Mouse (Mus musculus) subcutaneous adipose tissue, adult 2 months (tissue): ENCODE data around the gene Isoc2a. TPM values are rescaled to one million over a fixed set of nuclear protein-coding genes. Genes with fewer than 3 reads are reported as not detected.

ENCODE experiments used
- polyA plus RNA-seq: library from polyadenylated mRNA; depleted of rRNA; stranded (reverse); fragments of >200 nt; gene quantifications from 2 replicates; pipeline ENCODE4 v1.2.3, GENCODE M21; 2012; ENCODE audit warnings: low replicate concordance; rRNA removed

Isoc2a gene
- 43.3 and 99.8 TPM in 2 replicates for polyA plus RNA-seq

GRCm38 (mm10) chr7:4876753-4877221 lies at the start of gene Isoc2a:
Isoc2a (plus strand) TSS chr7:4877153.

GRCm38 (mm10) chr7:4844245-4844916 lies 32.6 kb upstream of the Isoc2a start, which contains the start of gene Shisa7:
Shisa7 (minus strand) TSS chr7:4844696.

GRCm38 (mm10) chr7:4870133-4870532 lies 6.8 kb upstream of the Isoc2a start, which contains the start of gene Isoc2b:
Isoc2b (minus strand) TSS chr7:4870258.

GRCm38 (mm10) chr7:4906466-4906950 lies 29.6 kb downstream of the Isoc2a start, which contains the start of gene Gm36210:
Gm36210 (minus strand) TSS chr7:4906516.

GRCm38 (mm10) chr7:4915007-4915665 lies 38.2 kb downstream of the Isoc2a start, which contains the start of gene Zfp628:
Zfp628 (plus strand) TSS chr7:4915217.

GRCm38 (mm10) chr7:4921824-4922482 lies 45.0 kb downstream of the Isoc2a start, which contains the start of gene Nat14:
Nat14 (plus strand) TSS chr7:4922028.

GRCm38 (mm10) chr7:4925441-4926381 lies 48.8 kb downstream of the Isoc2a start, which contains the start of gene Ssc5d:
Ssc5d (plus strand) TSS chr7:4925785.

Other genes starting within 250 kb of the Isoc2a start
- 9.6 and 15.2 TPM in 2 replicates for gene Tmem86b, start 245.7 kb upstream of the Isoc2a start, polyA plus RNA-seq
- gene Ppp6r1, start 218.1 kb upstream of the Isoc2a start, polyA plus RNA-seq = 77.9 and 140 TPM in 2 replicates
- 36.3 and 51.8 TPM in 2 replicates for gene Hspbp1, start 192.1 kb upstream of the Isoc2a start, polyA plus RNA-seq
- 2.8 and 14.9 TPM in 2 replicates for gene Brsk1, start 186.5 kb upstream of the Isoc2a start, polyA plus RNA-seq
- 1.5 and 1.7 TPM in 2 replicates for gene Tmem150b, start 151.9 kb upstream of the Isoc2a start, polyA plus RNA-seq
- gene Kmt5c, start 137.0 kb upstream of the Isoc2a start, polyA plus RNA-seq = 69.5 and 121 TPM in 2 replicates
- gene Cox6b2, start 124.1 kb upstream of the Isoc2a start, polyA plus RNA-seq = 20.8 and 97.5 TPM in 2 replicates
- not detected in 2 replicates for gene Fam71e2, start 105.9 kb upstream of the Isoc2a start, polyA plus RNA-seq
- 0.11 and 0.45 TPM in 2 replicates for gene Il11, start 94.3 kb upstream of the Isoc2a start, polyA plus RNA-seq
- not detected in 2 replicates for gene Tmem190, start 94.2 kb upstream of the Isoc2a start, polyA plus RNA-seq
- 13.9 and 33.7 TPM in 2 replicates for gene Tmem238, start 87.5 kb upstream of the Isoc2a start, polyA plus RNA-seq
- gene Rpl28, start 84.3 kb upstream of the Isoc2a start, polyA plus RNA-seq = 303 and 400 TPM in 2 replicates
- gene Ube2s, start 64.6 kb upstream of the Isoc2a start, polyA plus RNA-seq = 249 and 346 TPM in 2 replicates
- gene Shisa7, start 32.5 kb upstream of the Isoc2a start, polyA plus RNA-seq = 0.04 and 0.87 TPM in 2 replicates
- gene Isoc2b, start 6.9 kb upstream of the Isoc2a start, polyA plus RNA-seq = 22.3 and 43.4 TPM in 2 replicates
- 0.09 and 0.67 TPM in 2 replicates for gene Gm36210, start 29.4 kb downstream of the Isoc2a start, polyA plus RNA-seq
- gene Zfp628, start 38.1 kb downstream of the Isoc2a start, polyA plus RNA-seq = 8.7 and 16.0 TPM in 2 replicates
- gene Nat14, start 44.9 kb downstream of the Isoc2a start, polyA plus RNA-seq = 3.0 and 16.9 TPM in 2 replicates
- gene Ssc5d, start 48.6 kb downstream of the Isoc2a start, polyA plus RNA-seq = 17.4 and 38.7 TPM in 2 replicates
- gene Sbk2, start 87.3 kb downstream of the Isoc2a start, polyA plus RNA-seq = 0.63 and 0.77 TPM in 2 replicates
- gene Sbk3, start 94.0 kb downstream of the Isoc2a start, polyA plus RNA-seq = 0.08 and 0.10 TPM in 2 replicates
- 42.5 and 74.3 TPM in 2 replicates for gene Zfp579, start 119.0 kb downstream of the Isoc2a start, polyA plus RNA-seq
- gene Zfp524, start 137.3 kb downstream of the Isoc2a start, polyA plus RNA-seq = 34.8 and 37.7 TPM in 2 replicates
- gene Fiz1, start 137.5 kb downstream of the Isoc2a start, polyA plus RNA-seq = 22.7 and 39.7 TPM in 2 replicates
- 0.26 TPM in 1 of 2 replicates, not detected in the other for gene Gm44973, start 138.3 kb downstream of the Isoc2a start, polyA plus RNA-seq
- gene Zfp865, start 143.2 kb downstream of the Isoc2a start, polyA plus RNA-seq = 24.3 and 43.2 TPM in 2 replicates
- 0.63 and 20.2 TPM in 2 replicates for gene Ccdc106, start 143.4 kb downstream of the Isoc2a start, polyA plus RNA-seq
- not detected in 2 replicates for gene 4632433K11Rik, start 157.0 kb downstream of the Isoc2a start, polyA plus RNA-seq
- 5.2 and 5.6 TPM in 2 replicates for gene Zfp784, start 161.3 kb downstream of the Isoc2a start, polyA plus RNA-seq
- gene Zfp580, start 174.4 kb downstream of the Isoc2a start, polyA plus RNA-seq = 15.4 and 30.5 TPM in 2 replicates
- 143 and 241 TPM in 2 replicates for gene U2af2, start 185.0 kb downstream of the Isoc2a start, polyA plus RNA-seq
- gene Epn1, start 203.1 kb downstream of the Isoc2a start, polyA plus RNA-seq = 151 and 159 TPM in 2 replicates
- not detected in 2 replicates for gene Rfpl4, start 239.8 kb downstream of the Isoc2a start, polyA plus RNA-seq
- gene Rasl2-9, start 248.8 kb downstream of the Isoc2a start, polyA plus RNA-seq = 0.57 and 2.0 TPM in 2 replicates